Mouse (Mus musculus) kidney, embryonic 14.5 days (tissue): ENCODE results near the gene Eif3d. TPM values are rescaled to one million over a fixed set of nuclear protein-coding genes. Genes with fewer than 3 reads are reported as not detected.
"Not testable (repeated sequence)": the region's sequence is repeated elsewhere in the genome, so short reads cannot be mapped to it uniquely, and the experiment has no call there.

ENCODE experiments used
- ATAC-seq: fragments of 200-750 bp; cut with Nextera tagmentation; 2 replicates; pipeline ENCODE4 v1.8.0; 2017; ENCODE audit warnings: moderate number of reproducible peaks, mild to moderate bottlenecking, moderate TSS enrichment, moderate library complexity; ENCODE audit not compliant: low FRiP score, low TSS enrichment
- H3K27ac ChIP-seq: fragments of 300-500 bp; sonication (generic); 2 replicates; pipeline ENCODE4 v1.5.1; 2014; ENCODE audit warnings: low read depth, mild to moderate bottlenecking, low read length, moderate library complexity, mixed read lengths
- H3K27me3 ChIP-seq: fragments of 300-500 bp; sonication (generic); 2 replicates; pipeline ENCODE4 v1.6.1; 2014; ENCODE audit warnings: mild to moderate bottlenecking, low read length; ENCODE audit not compliant: control insufficient read depth, insufficient read depth
- H3K36me3 ChIP-seq: fragments of 300-500 bp; sonication (generic); 2 replicates; pipeline ENCODE4 v1.6.1; 2014; ENCODE audit warnings: low read length, mixed read lengths; ENCODE audit not compliant: control insufficient read depth, insufficient read depth
- H3K4me1 ChIP-seq: fragments of 300-500 bp; sonication (generic); 2 replicates; pipeline ENCODE4 v1.6.1; 2014; ENCODE audit warnings: low read length, mixed read lengths; ENCODE audit not compliant: control insufficient read depth, insufficient read depth
- H3K4me2 ChIP-seq: fragments of 300-500 bp; sonication (generic); replicated peaks from 2 replicates; pipeline ENCODE4 v1.6.1; 2014; ENCODE audit warnings: low read depth, mild to moderate bottlenecking, low read length
- H3K4me3 ChIP-seq: fragments of 300-500 bp; sonication (generic); 2 replicates; pipeline ENCODE4 v1.5.1; 2014; ENCODE audit warnings: mild to moderate bottlenecking, low read length
- H3K9ac ChIP-seq: fragments of 300-500 bp; sonication (generic); 2 replicates; pipeline ENCODE4 v1.6.1; 2014; ENCODE audit warnings: low read depth, mild to moderate bottlenecking, low read length, moderate library complexity
- H3K9me3 ChIP-seq: fragments of 300-500 bp; sonication (generic); 2 replicates; pipeline ENCODE4 v1.6.1; 2016; ENCODE audit warnings: low read length; ENCODE audit not compliant: control insufficient read depth
- WGBS: fragments of 180-500 bp; shearing (Covaris S2); extraction: QIAGEN DNeasy Blood & Tissue Kit; methylation state at CpG from one replicate; pipeline ENCODE4 v1.1.7; 2014; 5-methylcytosine and 5-hydroxymethylcytosine counted together
- polyA plus RNA-seq: library from polyadenylated mRNA; unstranded; fragments of >200 nt; fragmentation: Nextera tagmentation; extraction: Ambion mirVana; gene quantifications from 2 replicates; pipeline ENCODE4 v1.2.1, GENCODE M21; 2014

Eif3d gene
- 188 and 247 TPM in 2 replicates for polyA plus RNA-seq

- peak within 1 kb of the TSS; percentile 69 for H3K4me2 ChIP-seq
- H3K36me3 ChIP-seq = peaks cover 30% of the 10 kb centered on the region
- H3K27ac ChIP-seq = peak within 1 kb of the TSS; percentile 99
- peaks cover 11% of the 10 kb centered on the region; the same call in 1 of the 2 replicates for H3K4me1 ChIP-seq
- ATAC-seq = peak; percentile 90
- H3K9me3 ChIP-seq = no peaks in the 10 kb centered on the region
- no peaks in the 10 kb centered on the region for H3K27me3 ChIP-seq
- H3K9ac ChIP-seq = peak within 1 kb of the TSS; percentile 93
- WGBS = under 1% methylated on average over 72 of the region's 72 CpGs
- peak within 1 kb of the TSS; percentile 82 for H3K4me3 ChIP-seq
Observed at GRCm38 (mm10) chr15:77970470-77971292, at the start of gene Eif3d. Eif3d (minus strand) TSS chr15:77970813.

- Histone ChIP-seq H3K36me3 (no peaks in the 10 kb centered on the region), H3K9me3 (no peaks in the 10 kb centered on the region), H3K4me2 (no peak overlapping the region), H3K4me3 (no peak overlapping the region), H3K27ac (no peak overlapping the region), H3K9ac (no peak overlapping the region), H3K27me3 (no peaks in the 10 kb centered on the region), H3K4me1 (no peaks in the 10 kb centered on the region)
- 90% methylated on average over 1 of the region's 1 CpGs for WGBS
- no peak for ATAC-seq
Observed at GRCm38 (mm10) chr15:78014046-78014445, 43.4 kb upstream of the Eif3d start.

GRCm38 (mm10) chr15:78008206-78008605 lies 37.6 kb upstream of the Eif3d start:
- not testable (repeated sequence) for H3K4me2 ChIP-seq, H3K27me3 ChIP-seq, H3K27ac ChIP-seq, H3K4me3 ChIP-seq, H3K36me3 ChIP-seq, H3K4me1 ChIP-seq, ATAC-seq, H3K9me3 ChIP-seq, H3K9ac ChIP-seq
- 92% methylated on average over 8 of the region's 8 CpGs for WGBS

GRCm38 (mm10) chr15:78003929-78004328 lies 33.3 kb upstream of the Eif3d start:
- H3K9ac ChIP-seq = no peak overlapping the region
- 40% methylated on average over 9 of the region's 9 CpGs for WGBS

GRCm38 (mm10) chr15:78001400-78001799 lies 30.8 kb upstream of the Eif3d start:
- H3K9me3 ChIP-seq = no peaks in the 10 kb centered on the region
- no peak overlapping the region for H3K4me3 ChIP-seq
- ATAC-seq = no peak
- 23% methylated on average over 5 of the region's 5 CpGs for WGBS
- H3K27me3 ChIP-seq = no peaks in the 10 kb centered on the region
- no peak overlapping the region for H3K27ac ChIP-seq
- no peaks in the 10 kb centered on the region for H3K4me1 ChIP-seq
- no peak overlapping the region for H3K4me2 ChIP-seq
- H3K9ac ChIP-seq = no peak overlapping the region
- no peaks in the 10 kb centered on the region for H3K36me3 ChIP-seq

More at GRCm38 (mm10) chr15:78003929-78004328, 33.3 kb upstream of the Eif3d start:
- Histone ChIP-seq H3K9me3 (no peaks in the 10 kb centered on the region), H3K4me2 (no peak overlapping the region), H3K4me1 (no peaks in the 10 kb centered on the region), H3K27ac (no peak overlapping the region), H3K27me3 (no peaks in the 10 kb centered on the region), H3K36me3 (no peaks in the 10 kb centered on the region), H3K4me3 (no peak overlapping the region)
- ATAC-seq = peak; percentile 71

GRCm38 (mm10) chr15:77988541-77988940 lies 17.9 kb upstream of the Eif3d start:
- H3K9me3 ChIP-seq = no peaks in the 10 kb centered on the region
- H3K27ac ChIP-seq = no peak overlapping the region
- H3K4me2 ChIP-seq = no peak overlapping the region
- no peak overlapping the region for H3K4me3 ChIP-seq
- WGBS = 64% methylated on average over 5 of the region's 5 CpGs
- H3K27me3 ChIP-seq = no peaks in the 10 kb centered on the region
- no peaks in the 10 kb centered on the region for H3K36me3 ChIP-seq
- no peak overlapping the region for H3K9ac ChIP-seq
- no peaks in the 10 kb centered on the region for H3K4me1 ChIP-seq
- no peak for ATAC-seq

- no peak overlapping the region for H3K27ac ChIP-seq
- ATAC-seq = no peak
- H3K36me3 ChIP-seq = no peaks in the 10 kb centered on the region
- no peaks in the 10 kb centered on the region for H3K4me1 ChIP-seq
- no peak overlapping the region for H3K9ac ChIP-seq
- no peaks in the 10 kb centered on the region for H3K9me3 ChIP-seq
- H3K4me2 ChIP-seq = no peak overlapping the region
- H3K4me3 ChIP-seq = no peak overlapping the region
- 23% methylated on average over 3 of the region's 3 CpGs for WGBS
- peaks cover 2% of the 10 kb centered on the region; the same call in 1 of the 2 replicates for H3K27me3 ChIP-seq
Observed at GRCm38 (mm10) chr15:77983391-77983790, 12.8 kb upstream of the Eif3d start.

- Histone ChIP-seq H3K4me3 (no peak overlapping the region), H3K36me3 (no peaks in the 10 kb centered on the region), H3K4me1 (no peaks in the 10 kb centered on the region), H3K9me3 (no peaks in the 10 kb centered on the region), H3K27ac (no peak overlapping the region), H3K9ac (no peak overlapping the region), H3K4me2 (no peak overlapping the region), H3K27me3 (peaks cover 2% of the 10 kb centered on the region; the same call in 1 of the 2 replicates)
- ATAC-seq = no peak
- WGBS = 29% methylated on average over 18 of the region's 18 CpGs
Observed at GRCm38 (mm10) chr15:77982195-77982939, 11.8 kb upstream of the Eif3d start.
